Mouse (Mus musculus) CH12.LX (cell line): ENCODE measurements around the gene Plcd1. TPM values are rescaled to one million over a fixed set of nuclear protein-coding genes. Genes with fewer than 3 reads are reported as not detected.

Experiments
- DNase-seq: peaks from one replicate; pipeline ENCODE4 v3.0.0-alpha.2; 2013; ENCODE audit errors: extremely low read depth
- H3K27ac ChIP-seq: 2 replicates; pipeline ENCODE4 v1.5.1; 2012; ENCODE audit warnings: low read depth, mild to moderate bottlenecking, control low read depth, moderate library complexity; ENCODE audit not compliant: insufficient read depth
- H3K27me3 ChIP-seq: replicated peaks from 2 replicates; pipeline ENCODE3; 2012; ENCODE audit warnings: inconsistent platforms
- H3K36me3 ChIP-seq, 2 experiments: replicated peaks in 1 of 2; 2 replicates each; pipeline versions ENCODE3 to v1.6.1; 2012; ENCODE audit warnings: inconsistent platforms in 1 of 2, low read length in 1 of 2, mild to moderate bottlenecking in 1 of 2, mixed read lengths in 1 of 2, moderate library complexity in 1 of 2; ENCODE audit not compliant: control insufficient read depth in 1 of 2, insufficient read depth in 1 of 2
- H3K4me1 ChIP-seq, 2 experiments: 2 replicates each; pipeline ENCODE4 v1.6.1; 2012; ENCODE audit warnings: inconsistent platforms in 1 of 2, moderate library complexity in 1 of 2; ENCODE audit not compliant: insufficient read depth in 2 of 2, control insufficient read depth in 1 of 2
- H3K4me2 ChIP-seq: 2 replicates; pipeline ENCODE4 v1.6.1; 2012; ENCODE audit warnings: low read depth, mild to moderate bottlenecking, control low read depth; ENCODE audit not compliant: poor library complexity, insufficient read depth, severe bottlenecking
- H3K4me3 ChIP-seq, 3 experiments: fragments of 150-350 bp in 1 of 3; sonication (generic) in 1 of 3; replicated peaks in 1 of 3; 2 replicates each; pipeline versions ENCODE3 to v1.5.1; 2011 to 2012; ENCODE audit warnings: low read depth in 2 of 3, low read length in 2 of 3, mild to moderate bottlenecking in 2 of 3, moderate library complexity in 2 of 3, control low read depth in 1 of 3, improper control_type of control experiment in 1 of 3, inconsistent platforms in 1 of 3, mixed read lengths in 1 of 3; ENCODE audit not compliant: poor library complexity in 1 of 3
- H3K79me2 ChIP-seq: replicated peaks from 2 replicates; pipeline ENCODE4 v1.6.1; 2012; ENCODE audit warnings: mild to moderate bottlenecking, moderate library complexity; ENCODE audit not compliant: control insufficient read depth, poor library complexity, insufficient read depth, severe bottlenecking; ENCODE audit errors: extremely low read depth
- H3K9ac ChIP-seq: 2 replicates; pipeline ENCODE4 v1.6.1; 2012; ENCODE audit warnings: low read depth, mild to moderate bottlenecking, control low read depth, moderate library complexity; ENCODE audit not compliant: insufficient read depth
- H3K9me3 ChIP-seq: replicated peaks from 2 replicates; pipeline ENCODE3; 2012; ENCODE audit warnings: low read length, inconsistent platforms, mixed read lengths
- CHD2 ChIP-seq: IDR thresholded peaks from 2 replicates; pipeline ENCODE4 v1.6.1; 2011; ENCODE audit warnings: low read length, improper control_type of control experiment
- ELF1 ChIP-seq: IDR thresholded peaks from 2 replicates; pipeline ENCODE4 v1.6.1; 2014; ENCODE audit warnings: low read depth, mild to moderate bottlenecking, inconsistent platforms, low read length, improper control_type of control experiment
- ETS1 ChIP-seq: conservative IDR thresholded peaks from 2 replicates; pipeline ENCODE4 v1.6.1; 2012; ENCODE audit warnings: low read depth, mild to moderate bottlenecking, inconsistent platforms, low read length, improper control_type of control experiment, moderate library complexity
- IRF4 ChIP-seq: IDR thresholded peaks from 2 replicates; pipeline ENCODE4 v1.6.1; 2014; ENCODE audit warnings: low read depth, mild to moderate bottlenecking, inconsistent platforms, low read length, improper control_type of control experiment
- KAT2A ChIP-seq: IDR thresholded peaks from 2 replicates; pipeline ENCODE4 v1.6.1; 2012; ENCODE audit warnings: low read length, improper control_type of control experiment, inconsistent platforms; ENCODE audit not compliant: insufficient replicate concordance
- MAX ChIP-seq: IDR thresholded peaks from 2 replicates; pipeline ENCODE4 v1.6.1; 2011; ENCODE audit warnings: low read length, improper control_type of control experiment
- MYC ChIP-seq: IDR thresholded peaks from 2 replicates; pipeline ENCODE4 v1.6.1; 2011; ENCODE audit warnings: low read depth, mild to moderate bottlenecking, improper control_type of control experiment, low read length
- NELFE ChIP-seq: IDR thresholded peaks from 2 replicates; pipeline ENCODE4 v1.6.1; 2011; ENCODE audit warnings: low read depth, low read length, improper control_type of control experiment
- PAX5 ChIP-seq: IDR thresholded peaks from 2 replicates; pipeline ENCODE4 v1.6.1; 2012; ENCODE audit warnings: low read length, inconsistent platforms, mixed read lengths
- POLR2A ChIP-seq: IDR thresholded peaks from 2 replicates; pipeline ENCODE4 v1.6.1; 2011; ENCODE audit warnings: low read depth, mild to moderate bottlenecking, improper control_type of control experiment, low read length
- SMC3 ChIP-seq: IDR thresholded peaks from 2 replicates; pipeline ENCODE4 v1.6.1; 2011; ENCODE audit warnings: low read depth, low read length, improper control_type of control experiment
- TBP ChIP-seq: conservative IDR thresholded peaks from 2 replicates; pipeline ENCODE4 v1.6.1; 2011; ENCODE audit warnings: low read depth, low read length, improper control_type of control experiment
- TCF12 ChIP-seq: IDR thresholded peaks from 2 replicates; pipeline ENCODE4 v1.6.1; 2014; ENCODE audit warnings: low read depth, mild to moderate bottlenecking, inconsistent platforms, low read length, improper control_type of control experiment
- ZMIZ1 ChIP-seq: IDR thresholded peaks from 2 replicates; pipeline ENCODE4 v1.6.1; 2012; ENCODE audit warnings: low read depth, mild to moderate bottlenecking, inconsistent platforms, low read length, improper control_type of control experiment
- dilution Hi-C: fragments of 300-500 bp; cut with MboI; formaldehyde crosslinking; loops from 2 replicates; pipeline ENCODE4 v1.14.3; 2020; ENCODE audit warnings: low sequenced_read_pairs; ENCODE audit not compliant: extremely low pct_unique_long_range_greater_than_20kb, extremely low pct_ligation_motif_present
- in situ Hi-C: fragments of 300-500 bp; cut with MboI; formaldehyde crosslinking; loops from 3 replicates; pipeline ENCODE4 v1.14.3; 2019; ENCODE audit warnings: low sequenced_read_pairs, low pct_ligation_motif_present, low pct_unique_long_range_greater_than_20kb, mixed read lengths
- polyA plus RNA-seq: library from polyadenylated mRNA; unstranded; fragments of >175 nt; gene quantifications from 2 replicates; pipeline ENCODE4 v1.2.1, GENCODE M21; 2012; ENCODE audit warnings: low read depth; ENCODE audit not compliant: insufficient read length
- total RNA-seq, 2 experiments: library from RNA; depleted of rRNA; stranded (reverse); fragments of 300-350 nt in 1 of 2; fragments of >200 nt in 1 of 2; gene quantifications; 2 replicates each; pipeline ENCODE4 v1.2.3; 2012 to 2014

Gene Plcd1
- total and polyA plus RNA-seq, 3 experiments: 0.38 to 0.43 TPM; not detected in 1

DNA sequence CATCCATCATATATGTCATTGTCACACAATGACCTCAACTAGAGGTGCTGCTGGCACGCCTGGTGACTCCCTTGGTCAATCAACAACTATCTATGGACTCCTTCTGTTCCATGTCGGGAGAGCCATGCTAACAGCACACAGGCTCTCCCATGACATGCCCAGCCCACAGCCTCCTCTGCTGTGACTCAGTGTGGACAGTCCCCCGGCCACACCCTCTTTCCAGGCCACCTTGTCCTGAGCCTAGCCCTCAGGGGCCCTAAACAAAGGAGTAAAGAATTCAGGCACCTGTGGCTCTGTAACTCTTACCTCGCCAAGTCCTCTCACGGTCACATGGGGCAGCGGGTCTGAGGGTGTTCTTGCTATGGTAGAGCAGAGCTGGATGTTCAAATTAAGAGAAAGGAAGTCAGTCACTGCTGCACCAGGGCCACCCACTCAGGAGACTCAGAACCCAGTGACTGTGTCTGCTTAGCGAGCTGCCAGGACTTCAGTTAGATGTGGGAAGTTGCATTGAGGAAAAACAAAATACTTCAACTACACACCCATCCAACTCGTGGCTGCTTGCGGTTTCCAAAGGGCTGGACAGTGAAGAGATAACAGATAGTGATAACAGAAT is 39.2 kb downstream of the Plcd1 start:
- dilution Hi-C loops: no loop called here
- no peaks in the 10 kb centered on the region for H3K79me2 ChIP-seq

DNA sequence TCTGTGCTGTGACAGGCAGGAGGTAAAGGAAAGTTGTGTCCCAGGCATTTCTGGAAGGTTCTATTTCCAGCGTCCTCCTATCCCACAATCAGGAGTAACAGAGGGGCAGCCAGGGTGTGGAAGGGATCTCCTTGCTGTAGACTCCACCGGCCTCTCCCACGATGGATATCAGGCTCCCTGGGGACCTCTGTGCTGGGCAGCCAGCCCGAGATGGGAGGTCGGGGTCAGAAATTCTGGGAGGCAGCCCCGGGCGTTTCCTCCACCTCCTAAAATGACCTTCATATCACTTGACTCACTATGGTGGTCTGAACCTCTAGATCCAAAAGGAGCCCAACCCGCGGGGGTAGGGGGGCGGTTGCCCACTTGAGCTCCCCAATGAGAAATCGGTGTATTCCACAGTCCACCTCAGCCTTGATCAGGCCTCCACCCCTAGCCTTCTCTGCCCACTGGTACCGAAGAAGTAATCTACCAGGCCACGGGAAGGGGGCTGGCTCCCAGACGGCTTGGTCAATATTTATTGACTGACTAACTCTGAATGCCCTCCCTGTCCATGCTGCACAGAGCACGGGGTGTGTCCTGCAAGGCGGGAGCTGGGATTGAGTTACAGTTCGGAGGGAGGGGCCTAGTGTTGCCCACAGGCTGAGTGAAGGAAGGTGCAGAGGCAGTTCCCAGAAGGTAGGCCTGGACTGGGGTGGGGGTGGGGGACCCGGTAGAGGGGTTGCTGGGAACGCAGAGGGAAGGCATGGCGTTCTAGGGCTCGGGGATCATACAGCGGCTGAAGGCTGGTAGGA is 41.0 kb downstream of the Plcd1 start, which contains the start of gene Vill:
Gene Vill (plus strand): TSS at position 625 of the 791 bp plus-strand sequence.
- H3K4me1 ChIP-seq: peaks cover 0 to 6% of the 10 kb centered on the region in 2 experiments; a peak in 1 of 4 replicates
- H3K36me3 ChIP-seq: no peaks in the 10 kb centered on the region
- H3K27ac ChIP-seq: no peak within 1 kb of the TSS
- H3K9me3 ChIP-seq: no peaks in the 10 kb centered on the region
- H3K9ac ChIP-seq: no peak within 1 kb of the TSS
- no peak within 1 kb of the TSS for H3K4me3 ChIP-seq
- DNase-seq: no peak
- H3K27me3 ChIP-seq: peaks cover 79% of the 10 kb centered on the region
- no peak within 1 kb of the TSS for H3K4me2 ChIP-seq
- TF ChIP-seq NELFE (no peak), PAX5 (no peak), KAT2A (no peak), CHD2 (no peak), TBP (no peak), MAX (no peak), IRF4 (no peak), POLR2A (no peak), SMC3 (no peak)
- in situ Hi-C loops: loop anchor here (25.0 kb wide), 1 partner anchor 465 kb away; no protein-coding TSS in a partner anchor
- H3K79me2 ChIP-seq: no peaks in the 10 kb centered on the region
- dilution Hi-C loops: no loop called here

More for the DNA sequence above, 39.2 kb downstream of the Plcd1 start:
- Histone ChIP-seq H3K4me3 (no peak overlapping the region), H3K27me3 (peaks cover 85% of the 10 kb centered on the region), H3K36me3 (no peaks in the 10 kb centered on the region)
- TF ChIP-seq POLR2A (no peak), MYC (no peak), TCF12 (no peak), ETS1 (no peak)
- TF ChIP-seq, all 38 proteins: peak for 0
- H3K4me2 ChIP-seq: no peak overlapping the region
- in situ Hi-C loops: loop anchor here (25.0 kb wide), 1 partner anchor 467 kb away; no protein-coding TSS in a partner anchor
- 0 out of 4 replicates have a peak, but pooled peaks cover 0 to under 1% of the 10 kb centered on the region in 2 experiments for H3K4me1 ChIP-seq
- no peak overlapping the region for H3K27ac ChIP-seq
- H3K9ac ChIP-seq: no peak overlapping the region
- H3K9me3 ChIP-seq: no peaks in the 10 kb centered on the region
- DNase-seq: no peak

DNA sequence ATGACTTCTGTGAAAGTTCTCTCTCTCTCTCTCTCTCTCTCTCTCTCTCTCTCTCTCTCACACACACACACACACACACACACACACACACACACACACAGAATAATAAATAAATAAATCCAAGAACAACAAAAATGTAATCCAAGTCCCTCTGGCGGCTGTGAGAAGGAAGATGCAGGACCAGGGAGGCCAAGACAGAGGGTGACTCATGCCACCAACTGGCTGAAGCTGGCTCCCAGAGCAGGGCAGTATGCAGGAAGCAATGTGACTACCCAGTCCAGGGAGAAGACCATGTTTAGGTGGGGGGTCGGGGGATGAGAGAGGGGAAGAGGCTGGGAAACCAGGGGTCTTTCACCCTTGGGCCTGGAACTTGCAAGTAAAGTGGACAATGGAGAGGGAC is 42.1 kb downstream of the Plcd1 start:
- no peaks in the 10 kb centered on the region for H3K9me3 ChIP-seq
- H3K79me2 ChIP-seq: no peaks in the 10 kb centered on the region
- no peak for DNase-seq
- H3K27me3 ChIP-seq: peaks cover 77% of the 10 kb centered on the region
- no peak overlapping the region for H3K9ac ChIP-seq
- dilution Hi-C loops (no loop called here), in situ Hi-C loops (loop anchor here (25.0 kb wide), 1 partner anchor 464 kb away; no protein-coding TSS in a partner anchor)
- H3K4me3 ChIP-seq: no peak overlapping the region
- H3K36me3 ChIP-seq: no peaks in the 10 kb centered on the region
- TF ChIP-seq ELF1 (no peak), MAX (no peak), ZMIZ1 (no peak)
- H3K4me2 ChIP-seq: no peak overlapping the region
- no peak overlapping the region for H3K27ac ChIP-seq
- H3K4me1 ChIP-seq: peaks cover 0 to 6% of the 10 kb centered on the region in 2 experiments; a peak in 1 of 4 replicates
